In the genomic region with DNA sequence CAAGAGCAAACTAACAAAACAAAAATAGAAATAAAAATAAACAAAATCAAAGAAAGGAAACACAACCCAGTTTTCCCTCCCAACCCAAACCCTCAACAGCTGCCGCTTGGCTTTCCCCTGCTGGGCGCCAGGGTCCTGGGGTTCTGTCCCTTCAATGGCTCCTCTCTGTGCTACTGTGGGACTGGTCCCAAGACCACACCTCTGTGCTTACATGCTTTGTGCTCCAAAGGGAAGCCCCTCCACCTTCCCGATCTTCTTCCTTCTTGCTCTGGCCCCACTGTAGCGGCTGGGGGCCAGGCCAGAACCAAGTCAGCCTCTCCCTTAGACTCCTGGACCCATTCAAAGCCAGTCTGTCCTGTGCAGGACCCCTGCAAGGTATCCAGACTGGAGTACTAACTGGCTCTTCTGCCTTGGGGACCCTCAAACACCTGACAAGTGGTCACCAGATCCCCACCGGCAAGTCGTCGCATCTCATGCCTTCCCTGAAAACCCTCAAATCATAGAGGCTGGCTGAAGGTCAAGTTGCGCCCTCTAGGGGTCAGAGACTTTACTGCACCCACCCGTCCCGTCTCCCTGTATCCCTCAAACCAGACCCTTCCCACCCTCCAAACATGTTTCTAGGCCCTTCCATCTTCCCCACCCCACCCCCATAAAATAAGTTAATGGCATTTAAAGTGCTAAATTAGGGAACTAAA, we compare ENCODE assay signal across 8 mouse cellular contexts. TPM values are rescaled to one million over a fixed set of nuclear protein-coding genes. Genes with fewer than 3 reads are reported as not detected.
DNase-seq lines count a peak whose midpoint lies in the region; ATAC-seq and TF ChIP-seq lines count a peak whose summit lies in the region.

No protein-coding gene starts in this region.

- no peaks in the 10 kb centered on the region for H3K9me3 ChIP-seq in heart, embryonic 11.5 days (replicated peaks; ENCODE audit: control insufficient read depth, low read length)
- no peaks in the 10 kb centered on the region for H3K9me3 ChIP-seq in kidney, embryonic 14.5 days (ENCODE audit: control insufficient read depth, low read length)
- H3K9me3 ChIP-seq in lung, postnatal 0 days (ENCODE audit: low read length), result no peaks in the 10 kb centered on the region

- H3K4me3 ChIP-seq in cortical plate, adult 2 months (ENCODE audit: insufficient read depth, low read length), result no peak overlapping the region
- H3K4me3 ChIP-seq in heart, embryonic 11.5 days (ENCODE audit: low read depth, low read length), result no peak overlapping the region
- H3K4me3 ChIP-seq in kidney, embryonic 14.5 days (ENCODE audit: low read length), result no peak overlapping the region
- H3K4me3 ChIP-seq in lung, postnatal 0 days (ENCODE audit: low read depth, low read length), result no peak overlapping the region

- H3K4me2 ChIP-seq in heart, embryonic 11.5 days, result peak overlapping the region; percentile 47; the same call in 1 of the 2 replicates
- peak overlapping the region; percentile 6; the same call in 1 of the 2 replicates for H3K4me2 ChIP-seq in kidney, embryonic 14.5 days (replicated peaks; ENCODE audit: low read depth, low read length)
- H3K4me2 ChIP-seq in lung, postnatal 0 days (replicated peaks; ENCODE audit: low read depth, low read length), result peak overlapping the region; percentile 38

- TF ChIP-seq POLR2A in cortical plate, adult 2 months (IDR thresholded peaks at IDR 0.05; ENCODE audit: extremely low read depth, insufficient read depth, low read length), result no peak

- H3K27me3 ChIP-seq in heart, embryonic 11.5 days (ENCODE audit: control insufficient read depth, insufficient read depth, low read length), result no peaks in the 10 kb centered on the region
- no peaks in the 10 kb centered on the region for H3K27me3 ChIP-seq in kidney, embryonic 14.5 days (ENCODE audit: control insufficient read depth, insufficient read depth, low read length)
- no peaks in the 10 kb centered on the region for H3K27me3 ChIP-seq in lung, postnatal 0 days (replicated peaks; ENCODE audit: insufficient read depth, low read length)

- TF ChIP-seq EP300 in lung, postnatal 0 days (IDR thresholded peaks at IDR 0.05), result no peak

- TF ChIP-seq CTCF in cortical plate, adult 2 months (IDR thresholded peaks at IDR 0.05; ENCODE audit: extremely low read depth, insufficient read depth, low read length), result peak; percentile 67
- peak; percentile 82 for TF ChIP-seq CTCF in lung, postnatal 0 days (IDR thresholded peaks at IDR 0.05)

- H3K36me3 ChIP-seq in heart, embryonic 11.5 days (ENCODE audit: control insufficient read depth, insufficient read depth, low read length), result no peaks in the 10 kb centered on the region
- H3K36me3 ChIP-seq in kidney, embryonic 14.5 days (ENCODE audit: control insufficient read depth, insufficient read depth, low read length), result no peaks in the 10 kb centered on the region; the same call in 1 of the 2 replicates
- no peaks in the 10 kb centered on the region for H3K36me3 ChIP-seq in lung, postnatal 0 days (ENCODE audit: insufficient read depth, low read length)

- no peak for ATAC-seq in CD4-positive, CD25-positive, alpha-beta regulatory T cell, adult 4 months
- ATAC-seq in heart, embryonic 11.5 days (replicated peaks; ENCODE audit: insufficient number of reproducible peaks, low FRiP score, low TSS enrichment), result no peak
- ATAC-seq in kidney, embryonic 14.5 days (ENCODE audit: low FRiP score, low TSS enrichment), result peak; percentile 37; the same call in 1 of the 2 replicates
- peak; percentile 55 for ATAC-seq in lung, postnatal 0 days

- H3K9ac ChIP-seq in heart, embryonic 11.5 days (ENCODE audit: low read depth, low read length), result no peak overlapping the region
- H3K9ac ChIP-seq in kidney, embryonic 14.5 days (ENCODE audit: low read depth, low read length), result no peak overlapping the region
- H3K9ac ChIP-seq in lung, postnatal 0 days (replicated peaks; ENCODE audit: low read depth), result 0 out of 2 replicates have a peak overlapping the region, but pooled peaks have one; percentile 19

- DNase-seq in CD4-positive, CD25-positive, alpha-beta regulatory T cell, adult 2 months (ENCODE audit: low read depth, low spot score), result peak; percentile 65
- peak; percentile 92 for DNase-seq in ZHBTc4 (ENCODE audit: low read depth, low spot score)
- DNase-seq in lung, postnatal 0 days (ENCODE audit: low spot score), result peak; percentile 65
- peak; percentile 48 for DNase-seq in spleen, adult 12 weeks (ENCODE audit: low spot score)

- H3K27ac ChIP-seq in cortical plate, adult 2 months (ENCODE audit: insufficient read depth, low read length), result no peak overlapping the region
- H3K27ac ChIP-seq in heart, embryonic 11.5 days (ENCODE audit: low read depth, low read length), result peak overlapping the region; percentile 73
- H3K27ac ChIP-seq in kidney, embryonic 14.5 days (ENCODE audit: low read depth, low read length), result peak overlapping the region; percentile 38; the same call in 1 of the 2 replicates
- H3K27ac ChIP-seq in lung, postnatal 0 days (ENCODE audit: low read length), result no peak overlapping the region

- H3K4me1 ChIP-seq in cortical plate, adult 2 months (ENCODE audit: control insufficient read depth, insufficient read depth, low read length), result no peaks in the 10 kb centered on the region
- H3K4me1 ChIP-seq in heart, embryonic 11.5 days (ENCODE audit: control insufficient read depth, insufficient read depth, low read length), result no peaks in the 10 kb centered on the region; the same call in 1 of the 2 replicates
- peaks cover 2% of the 10 kb centered on the region; the same call in 1 of the 2 replicates for H3K4me1 ChIP-seq in kidney, embryonic 14.5 days (ENCODE audit: control insufficient read depth, insufficient read depth, low read length)
- H3K4me1 ChIP-seq in lung, postnatal 0 days (ENCODE audit: insufficient read depth, low read depth, low read length), result 0 out of 2 replicates have a peak, but pooled peaks cover 3% of the 10 kb centered on the region

- WGBS in heart, embryonic 11.5 days (ENCODE audit: insufficient replicate concordance), result 28% methylated on average over 10 of the region's 10 CpGs
- 33% methylated on average over 10 of the region's 10 CpGs for WGBS in kidney, embryonic 14.5 days
- 29% methylated on average over 10 of the region's 10 CpGs for WGBS in lung, postnatal 0 days

RNA-seq across cellular contexts. Expression of a gene that starts 11.0 kb away (rescaled TPM):
- polyA plus RNA-seq in CD4-positive, CD25-positive, alpha-beta regulatory T cell, adult 4 months (2017; shearing (Covaris generic)), result not detected
- 0.06 TPM in 1 of 2 replicates, not detected in the other for polyA plus RNA-seq in cortical plate, adult 2 months (2012; rRNA removed)
- polyA plus RNA-seq in heart, embryonic 11.5 days (2014; fragmentation: Nextera tagmentation; extraction: Ambion mirVana), result 0.11 TPM in 1 of 2 replicates, not detected in the other
- polyA plus RNA-seq in kidney, embryonic 14.5 days (2014; fragmentation: Nextera tagmentation; extraction: Ambion mirVana), result 0.15 and 0.69 TPM in 2 replicates
- polyA plus RNA-seq in lung, postnatal 0 days (2015; fragmentation: Nextera tagmentation; extraction: Ambion mirVana), result 0.32 and 0.42 TPM in 2 replicates

Comparison
In these comparisons a context has a peak if more than half of its experiments do, and no peak if none do; other contexts are left out.
1. ATAC-seq: peak in kidney, embryonic 14.5 days (single experiment) and lung, postnatal 0 days (single experiment); none in CD4-positive, CD25-positive, alpha-beta regulatory T cell, adult 4 months (single experiment) and heart, embryonic 11.5 days (single experiment).
2. H3K27ac ChIP-seq: peak in heart, embryonic 11.5 days (single experiment) and kidney, embryonic 14.5 days (single experiment); none in cortical plate, adult 2 months (single experiment) and lung, postnatal 0 days (single experiment).
3. Peak in every context shown above with its lines, with median percentiles within 50 percentile points of each other: DNase-seq and H3K4me2 ChIP-seq.